Comparison of ENCODE assay signal across 1 mouse cellular context in the genomic region with DNA sequence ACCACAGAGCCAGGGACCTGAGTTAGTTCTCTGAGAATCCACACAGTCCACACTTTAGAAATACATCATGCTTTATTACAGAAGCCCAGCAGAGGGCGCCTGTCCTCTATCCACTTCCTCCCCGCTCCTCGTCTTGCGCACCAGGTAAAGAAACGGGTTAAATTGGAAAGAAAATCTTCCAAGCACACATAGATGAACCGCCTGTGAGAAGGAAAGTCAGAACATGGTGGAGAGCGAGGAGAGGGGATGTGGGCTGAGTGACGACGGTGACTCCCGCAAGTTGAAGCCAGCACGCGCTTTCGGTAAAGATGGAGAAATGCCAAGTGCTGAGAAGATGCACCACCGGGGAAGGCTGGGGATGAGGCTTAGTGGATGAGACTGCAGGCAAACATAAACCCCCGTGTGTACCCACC.
TF ChIP-seq lines count a peak whose summit lies in the region.

No protein-coding gene starts in this region.

TF ChIP-seq in CH12.LX, 34 proteins besides CTCF, POLR2A, EP300 and RAD21:
- no peak for TF ChIP-seq JUND (conservative IDR thresholded peaks at IDR 0.05; ENCODE audit: low read depth, low read length)
- peak; percentile 66; the same call in 1 of the 2 replicates for TF ChIP-seq MYC (IDR thresholded peaks at IDR 0.05; ENCODE audit: low read depth, low read length)
- no peak for TF ChIP-seq BHLHE40 (IDR thresholded peaks at IDR 0.05; ENCODE audit: low read depth, low read length)
- TF ChIP-seq ELF1 (IDR thresholded peaks at IDR 0.05; ENCODE audit: low read depth, low read length) = peak; percentile 42; the same call in 1 of the 2 replicates
- peak; percentile 69 for TF ChIP-seq SMC3 (IDR thresholded peaks at IDR 0.05; ENCODE audit: low read depth, low read length)
- TF ChIP-seq ZNF384 (IDR thresholded peaks at IDR 0.05; ENCODE audit: low read depth, low read length) = no peak
- TF ChIP-seq TBP (conservative IDR thresholded peaks at IDR 0.05; ENCODE audit: low read depth, low read length) = no peak
